Mouse (Mus musculus): ENCODE data around the gene Tmem159. TPM values are rescaled to one million over a fixed set of nuclear protein-coding genes. Genes with fewer than 3 reads are reported as not detected.

Gene Tmem159
- polyA plus RNA-seq, 1 experiment = not detected

DNA sequence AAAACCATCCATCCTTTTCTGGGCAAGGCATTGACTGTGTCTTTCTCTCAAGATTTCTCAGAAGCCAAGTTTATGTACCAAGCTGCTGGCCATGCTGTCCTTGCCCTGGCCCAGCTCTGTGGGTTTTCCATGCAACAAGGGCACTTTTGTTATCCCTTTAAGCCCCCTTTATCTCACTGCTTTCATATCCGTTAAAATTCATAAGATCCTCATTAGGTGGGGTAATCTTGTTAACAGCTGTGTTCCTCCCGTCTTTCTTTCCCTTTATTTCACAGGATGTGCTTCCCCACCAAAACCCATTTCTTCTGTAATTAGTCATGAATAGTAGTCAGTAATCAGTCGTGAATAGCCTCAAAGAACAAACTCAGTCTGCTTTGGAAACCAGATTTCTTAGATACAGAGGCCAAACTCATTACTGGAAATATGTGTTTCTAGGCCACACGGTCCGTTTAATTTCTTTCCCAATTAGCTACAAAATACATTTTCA is 55.5 kb downstream of the Tmem159 start:
- no peak overlapping the region for H3K4me3 ChIP-seq (replicated peaks)
- TF ChIP-seq GATA1 (IDR thresholded peaks at IDR 0.05; ENCODE audit: low read length) = no peak
- no peak for TF ChIP-seq TAL1 (IDR thresholded peaks at IDR 0.05; ENCODE audit: low read length)
- no peaks in the 10 kb centered on the region for H3K27me3 ChIP-seq (ENCODE audit: control insufficient read depth)
- no peaks in the 10 kb centered on the region for H3K9me3 ChIP-seq (ENCODE audit: control insufficient read depth, low read length)
- H3K4me1 ChIP-seq (ENCODE audit: control insufficient read depth) = no peaks in the 10 kb centered on the region
- H3K36me3 ChIP-seq (ENCODE audit: control insufficient read depth) = no peaks in the 10 kb centered on the region

DNA sequence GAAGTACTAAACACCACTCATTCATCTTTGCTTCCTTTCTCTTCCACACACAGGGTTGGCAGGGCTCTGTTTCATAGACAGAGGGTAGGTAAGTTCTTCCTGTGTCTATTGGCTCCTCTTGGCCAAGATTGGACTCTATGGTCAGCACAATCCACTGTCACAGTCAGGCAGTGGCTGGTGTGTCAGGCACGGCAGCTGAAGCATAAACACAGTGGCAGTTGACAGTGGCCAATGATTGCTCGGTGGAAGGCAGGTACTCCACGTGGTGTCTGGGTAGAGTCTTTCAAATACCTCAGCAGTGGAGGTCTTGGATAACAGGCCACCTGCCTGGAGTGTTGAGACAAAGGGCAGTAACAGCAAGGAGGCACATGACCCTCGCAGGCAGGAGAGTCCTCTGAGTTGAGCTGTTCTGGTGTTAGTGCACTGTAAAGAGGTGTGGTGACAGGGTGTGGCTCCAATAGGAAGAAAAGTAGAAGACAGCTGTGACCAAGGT is 56.0 kb downstream of the Tmem159 start:
- Histone ChIP-seq H3K36me3 (ENCODE audit: control insufficient read depth) (no peaks in the 10 kb centered on the region), H3K4me1 (ENCODE audit: control insufficient read depth) (no peaks in the 10 kb centered on the region), H3K4me3 (replicated peaks) (no peak overlapping the region), H3K9me3 (ENCODE audit: control insufficient read depth, low read length) (no peaks in the 10 kb centered on the region), H3K27me3 (ENCODE audit: control insufficient read depth) (no peaks in the 10 kb centered on the region)
- TF ChIP-seq GATA1 (IDR thresholded peaks at IDR 0.05; ENCODE audit: low read length) = no peak
- TF ChIP-seq TAL1 (IDR thresholded peaks at IDR 0.05; ENCODE audit: low read length) = no peak

DNA sequence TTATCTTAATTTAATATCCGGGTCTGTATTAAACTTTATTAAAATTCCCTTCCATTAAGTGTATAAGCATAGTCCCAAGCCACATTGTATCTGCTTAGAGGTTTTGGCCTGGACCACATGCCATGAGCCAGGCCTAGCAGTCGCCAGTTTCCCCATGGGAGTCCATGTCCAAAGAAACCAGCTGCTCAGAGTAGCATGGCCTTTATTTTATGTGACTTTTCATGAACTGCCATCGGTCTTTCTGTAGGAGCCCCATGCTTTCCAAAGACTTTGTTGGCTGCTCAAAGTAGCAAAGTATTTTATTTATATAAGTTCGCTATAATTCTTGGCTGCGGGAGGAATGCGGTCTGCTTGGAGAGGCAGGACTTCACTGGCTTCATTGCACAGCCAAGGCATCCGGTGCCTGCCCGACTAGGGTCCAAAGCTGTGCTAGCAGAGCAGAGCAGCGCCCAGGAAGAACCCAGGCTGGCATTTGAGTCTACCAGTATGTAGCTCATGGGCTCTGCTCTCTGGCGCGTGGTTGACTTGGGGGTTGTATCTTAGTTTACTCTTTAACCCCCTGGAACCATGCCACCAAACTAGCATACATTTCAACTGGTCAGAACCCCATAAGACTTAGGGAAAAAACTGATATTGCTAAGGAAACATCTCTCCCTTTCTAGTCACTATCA is 61.6 kb downstream of the Tmem159 start:
- H3K9me3 ChIP-seq (ENCODE audit: control insufficient read depth, low read length) = no peaks in the 10 kb centered on the region
- no peaks in the 10 kb centered on the region for H3K36me3 ChIP-seq (ENCODE audit: control insufficient read depth)
- H3K27me3 ChIP-seq (ENCODE audit: control insufficient read depth) = no peaks in the 10 kb centered on the region
- H3K4me3 ChIP-seq (replicated peaks) = no peak overlapping the region
- H3K4me1 ChIP-seq (ENCODE audit: control insufficient read depth) = no peaks in the 10 kb centered on the region
- TF ChIP-seq GATA1 (IDR thresholded peaks at IDR 0.05; ENCODE audit: low read length) (no peak), TAL1 (IDR thresholded peaks at IDR 0.05; ENCODE audit: low read length) (no peak)

Other genes with a start within 250 kb of the Tmem159 start
- 0.17 and 0.22 TPM in 2 replicates for gene Lyrm1, start 206.5 kb upstream of the Tmem159 start, polyA plus RNA-seq (2012)
- 0.36 and 0.43 TPM in 2 replicates for gene Dcun1d3, start 206.1 kb upstream of the Tmem159 start, polyA plus RNA-seq (2012)
- 0.01 and 0.02 TPM in 2 replicates for gene Dnah3, start 7.1 kb upstream of the Tmem159 start, polyA plus RNA-seq (2012)
- not detected in 2 replicates for gene Zp2, start 42.9 kb downstream of the Tmem159 start, polyA plus RNA-seq (2012)
- not detected in 2 replicates for gene Anks4b, start 71.5 kb downstream of the Tmem159 start, polyA plus RNA-seq (2012)
- not detected in 2 replicates for gene Crym, start 99.8 kb downstream of the Tmem159 start, polyA plus RNA-seq (2012)
- gene Abca14, start 101.6 kb downstream of the Tmem159 start, polyA plus RNA-seq (2012) = not detected in 2 replicates
- not detected in 2 replicates for gene Abca15, start 226.3 kb downstream of the Tmem159 start, polyA plus RNA-seq (2012)